Mouse (Mus musculus) adrenal gland, postnatal 25 days (tissue): Measurements from ENCODE around the gene Cald1. TPM values are rescaled to one million over a fixed set of nuclear protein-coding genes. Genes with fewer than 3 reads are reported as not detected.

Experiments used
- DNase-seq: peaks from one replicate; pipeline ENCODE4 v3.0.0; 2021; ENCODE audit warnings: mixed read lengths
- total RNA-seq: library from RNA; stranded (reverse); gene quantifications from 2 replicates; pipeline ENCODE4 v1.2.3, GENCODE M21; 2021

Gene Cald1
- total RNA-seq, 1 experiment from 2014 or later, result 58.7 TPM

- no peak for DNase-seq
Observed at GRCm38 (mm10) chr6:34615419-34615818, 17.1 kb downstream of the Cald1 start.

GRCm38 (mm10) chr6:34619494-34619893, 21.2 kb downstream of the Cald1 start:
- no peak for DNase-seq

DNA sequence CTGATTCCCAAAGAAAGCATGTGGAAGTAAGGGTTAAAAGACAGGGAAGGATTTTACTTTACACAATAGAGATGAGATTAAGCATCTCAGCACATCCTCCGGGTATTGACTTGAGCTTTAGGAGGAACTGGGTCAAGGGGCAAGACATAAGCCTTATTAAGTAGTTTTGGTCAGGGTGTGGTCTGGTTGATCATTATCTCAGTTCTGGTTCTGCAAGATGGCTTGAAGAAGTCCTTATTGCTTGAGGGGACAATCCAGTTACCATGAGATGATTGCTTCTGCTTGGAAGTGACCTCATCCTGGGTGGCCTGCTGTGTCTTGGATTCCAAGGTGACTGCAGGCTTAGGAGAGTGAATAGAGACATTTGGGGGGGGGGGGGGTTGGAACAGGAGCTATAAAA, 21.9 kb downstream of the Cald1 start:
- DNase-seq, result no peak

GRCm38 (mm10) chr6:34622865-34623264, 24.6 kb downstream of the Cald1 start:
- DNase-seq, result no peak

- DNase-seq, result no peak
Observed at GRCm38 (mm10) chr6:34623290-34623689, 25.0 kb downstream of the Cald1 start.

- DNase-seq, result no peak
Observed at GRCm38 (mm10) chr6:34624536-34624935, 26.2 kb downstream of the Cald1 start.

GRCm38 (mm10) chr6:34626586-34627245, 28.4 kb downstream of the Cald1 start:
- DNase-seq, result no peak

- no peak for DNase-seq
Observed at GRCm38 (mm10) chr6:34628131-34628530, 29.8 kb downstream of the Cald1 start.

- DNase-seq, result no peak
Observed at GRCm38 (mm10) chr6:34633776-34634175, 35.5 kb downstream of the Cald1 start.

DNA sequence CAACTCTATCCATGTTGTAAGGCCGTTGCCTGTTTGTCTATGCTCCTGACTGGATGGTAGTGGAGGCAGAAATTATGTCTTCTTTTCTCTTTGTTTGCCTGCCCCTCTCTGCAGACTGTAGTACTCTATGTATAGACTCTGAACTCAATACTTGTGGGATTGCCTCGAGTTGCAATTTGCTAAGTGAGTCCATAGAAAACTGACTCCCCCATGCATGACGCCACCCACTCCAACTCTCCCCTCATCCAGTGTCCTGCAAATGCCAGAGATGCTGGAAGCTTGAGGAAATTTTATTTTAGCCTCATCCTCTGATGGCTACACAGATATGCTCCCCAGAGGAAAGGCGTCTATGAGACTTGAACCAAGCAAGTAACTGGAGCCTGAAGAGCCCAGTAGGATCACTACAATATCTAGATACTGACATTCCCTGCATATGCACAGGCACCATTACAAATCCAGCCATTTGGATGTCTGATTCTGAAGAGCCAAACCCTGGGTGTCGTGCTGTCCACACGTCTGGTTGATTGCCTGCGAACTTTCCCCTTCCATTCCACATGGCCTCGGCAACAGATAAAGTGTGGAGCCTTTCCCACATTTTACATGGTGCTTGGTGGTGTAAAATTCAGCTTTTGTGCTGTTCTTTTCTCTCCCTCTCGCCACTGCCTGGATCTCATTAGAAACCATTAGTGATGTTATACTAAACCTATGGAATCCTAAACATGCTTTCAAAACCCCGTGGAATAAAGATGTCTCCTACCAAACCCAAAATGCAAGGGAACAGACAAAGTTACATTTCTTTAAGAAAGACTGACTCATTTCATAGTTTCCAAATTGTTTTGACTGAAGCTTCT, 39.5 kb downstream of the Cald1 start:
- no peak for DNase-seq

- DNase-seq, result peak; percentile 9
Observed at GRCm38 (mm10) chr6:34638667-34639066, 40.4 kb downstream of the Cald1 start.

DNA sequence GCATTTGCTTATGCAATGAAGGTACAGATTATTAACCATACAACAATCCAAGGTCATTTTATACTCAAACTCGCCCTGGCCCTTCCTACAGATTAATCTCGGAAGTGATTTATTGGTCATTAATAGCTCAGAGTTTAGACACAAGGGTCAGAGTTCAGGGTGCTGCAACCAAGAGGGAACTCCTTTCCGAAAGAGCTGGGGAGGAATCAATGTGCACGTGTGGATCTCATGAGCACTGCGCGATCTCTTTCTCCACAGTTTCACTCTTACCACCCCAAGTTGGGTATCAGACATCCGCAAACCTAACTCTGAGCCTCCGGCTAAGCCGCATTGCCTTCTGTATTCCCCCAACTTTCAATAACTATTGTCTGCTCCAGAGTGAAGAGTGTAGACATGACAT, 41.9 kb downstream of the Cald1 start:
- no peak for DNase-seq

DNA sequence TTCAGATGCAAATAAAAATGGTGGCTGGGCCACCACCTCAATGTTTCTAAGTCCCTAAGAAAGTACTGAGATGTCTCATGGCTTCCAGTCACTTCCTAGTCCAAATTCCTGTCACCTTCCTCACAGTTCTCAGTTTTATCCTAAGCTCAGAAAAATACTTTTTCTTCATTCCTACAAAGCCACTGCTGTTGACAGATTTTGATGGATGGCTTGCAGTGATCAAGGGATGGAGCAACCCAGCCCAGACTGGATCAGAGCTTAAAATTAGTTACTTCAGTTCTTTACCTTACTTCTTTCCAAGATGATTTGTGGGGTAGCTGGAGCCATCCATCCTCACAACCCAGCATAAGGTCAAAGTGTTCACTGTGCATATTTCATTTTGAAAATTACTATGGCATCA, 42.8 kb downstream of the Cald1 start:
- DNase-seq, result no peak

- no peak for DNase-seq
Observed at GRCm38 (mm10) chr6:34642075-34642547, 43.8 kb downstream of the Cald1 start.

DNA sequence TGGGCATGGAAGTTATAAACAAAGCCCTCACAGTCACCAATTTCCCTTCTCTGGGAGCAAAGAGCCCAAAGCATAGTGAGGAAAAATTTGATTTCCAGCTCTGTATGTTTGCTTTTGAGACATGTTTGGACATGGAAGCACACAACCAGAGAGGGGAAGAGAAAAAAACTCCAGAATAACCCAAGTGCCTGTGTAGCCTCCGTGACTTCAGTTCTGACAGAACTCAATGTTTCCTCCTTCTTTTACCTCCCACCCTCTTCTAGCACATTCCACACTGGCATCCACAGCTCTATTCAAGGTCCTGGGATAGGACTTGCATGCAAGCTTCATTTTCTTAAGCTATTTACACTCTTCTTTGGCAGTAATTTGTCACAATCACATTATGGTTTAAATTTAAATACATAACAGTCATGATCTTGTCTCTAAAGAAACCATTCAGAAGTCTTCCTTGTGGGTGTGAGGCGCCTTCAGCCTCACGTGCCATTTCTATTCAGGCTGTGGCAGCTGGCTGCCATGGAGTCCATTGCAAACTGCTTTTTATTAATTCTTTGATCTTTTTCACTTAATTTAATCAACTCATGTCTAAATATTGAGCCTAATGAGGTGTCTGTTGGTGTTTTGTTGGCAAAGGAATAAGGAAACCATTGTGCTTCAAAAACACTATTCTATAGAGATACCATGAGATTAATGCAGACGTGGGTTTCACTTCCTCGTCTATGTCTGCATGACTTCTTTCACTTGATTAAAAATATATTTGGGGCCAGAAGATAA, 49.9 kb downstream of the Cald1 start:
- DNase-seq, result no peak

- no peak for DNase-seq
Observed at GRCm38 (mm10) chr6:34651298-34651697, 53.0 kb downstream of the Cald1 start.

DNA sequence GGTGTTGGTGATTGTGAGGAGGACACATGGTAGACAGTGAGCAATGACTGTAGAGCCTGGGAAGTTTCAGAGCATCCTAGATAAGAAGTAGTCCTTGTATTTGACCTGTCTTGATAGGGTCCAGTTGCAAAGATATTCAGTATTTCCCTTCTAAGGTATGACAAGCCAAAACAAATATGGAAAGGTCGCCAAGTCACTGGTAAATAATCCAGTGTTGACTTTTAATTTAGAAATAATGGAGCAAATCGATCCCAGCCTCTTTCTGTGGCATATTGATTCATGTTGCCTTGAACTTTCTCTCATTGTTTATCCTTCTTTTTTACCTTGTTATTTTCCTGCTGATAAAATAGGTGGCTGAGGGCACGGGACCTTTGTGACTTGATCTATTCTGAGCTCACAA, 57.4 kb downstream of the Cald1 start:
- no peak for DNase-seq

- DNase-seq, result no peak
Observed at GRCm38 (mm10) chr6:34658791-34659190, 60.5 kb downstream of the Cald1 start.

GRCm38 (mm10) chr6:34660724-34661123, 62.4 kb downstream of the Cald1 start:
- DNase-seq, result peak; percentile 25

DNA sequence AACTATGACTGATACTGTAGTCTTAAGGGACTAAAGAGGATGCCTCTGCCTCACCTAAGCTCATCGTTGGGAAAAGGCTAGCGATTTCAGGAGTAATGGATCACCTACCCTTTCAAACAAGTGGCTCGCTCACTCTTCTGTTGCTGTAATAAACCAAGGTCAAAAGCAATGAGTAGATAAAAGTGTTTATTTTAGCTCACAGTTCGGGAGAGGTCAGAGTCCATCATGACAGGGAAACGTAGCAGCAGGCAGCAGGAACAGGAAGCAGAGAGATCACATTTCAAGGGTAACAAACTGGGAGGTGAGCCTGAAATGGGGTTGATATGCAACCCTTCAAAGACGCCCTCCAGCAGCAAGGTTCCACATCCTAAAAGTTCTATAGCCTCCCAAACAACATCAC, 64.3 kb downstream of the Cald1 start:
- no peak for DNase-seq

- no peak for DNase-seq
Observed at GRCm38 (mm10) chr6:34664291-34664690, 66.0 kb downstream of the Cald1 start.

DNA sequence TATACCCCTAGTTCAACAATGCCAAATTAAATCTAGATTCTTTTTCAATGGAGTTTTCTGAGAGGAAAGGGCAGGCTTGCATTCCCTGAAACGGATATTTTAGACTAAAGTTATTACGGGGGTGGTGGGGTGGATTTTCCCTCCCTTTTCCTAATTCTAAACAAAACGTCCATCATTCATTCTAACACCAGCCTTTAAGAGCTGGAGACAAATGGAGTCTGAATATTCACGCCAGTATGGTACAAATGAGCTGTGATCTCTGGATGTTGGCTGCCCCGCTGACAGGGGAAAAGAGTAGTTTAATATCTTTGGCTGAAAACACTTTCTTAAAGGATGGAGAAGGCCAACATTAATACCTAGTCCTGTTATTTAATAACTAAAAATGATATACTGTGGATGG, 66.4 kb downstream of the Cald1 start:
- no peak for DNase-seq

GRCm38 (mm10) chr6:34668739-34669254, 70.5 kb downstream of the Cald1 start:
- DNase-seq, result no peak
